Mouse (Mus musculus) forelimb bud, embryonic 11.5 days (tissue): ENCODE measurements around the gene Tbx21.
A peak's percentile ranks its signal among the peaks of the same experiment; 100 is the strongest.

Experiments
- DNase-seq: peaks from one replicate; pipeline ENCODE4 v3.0.0-alpha.2; 2012; ENCODE audit warnings: low read depth, low spot score

Tbx21 gene

DNA sequence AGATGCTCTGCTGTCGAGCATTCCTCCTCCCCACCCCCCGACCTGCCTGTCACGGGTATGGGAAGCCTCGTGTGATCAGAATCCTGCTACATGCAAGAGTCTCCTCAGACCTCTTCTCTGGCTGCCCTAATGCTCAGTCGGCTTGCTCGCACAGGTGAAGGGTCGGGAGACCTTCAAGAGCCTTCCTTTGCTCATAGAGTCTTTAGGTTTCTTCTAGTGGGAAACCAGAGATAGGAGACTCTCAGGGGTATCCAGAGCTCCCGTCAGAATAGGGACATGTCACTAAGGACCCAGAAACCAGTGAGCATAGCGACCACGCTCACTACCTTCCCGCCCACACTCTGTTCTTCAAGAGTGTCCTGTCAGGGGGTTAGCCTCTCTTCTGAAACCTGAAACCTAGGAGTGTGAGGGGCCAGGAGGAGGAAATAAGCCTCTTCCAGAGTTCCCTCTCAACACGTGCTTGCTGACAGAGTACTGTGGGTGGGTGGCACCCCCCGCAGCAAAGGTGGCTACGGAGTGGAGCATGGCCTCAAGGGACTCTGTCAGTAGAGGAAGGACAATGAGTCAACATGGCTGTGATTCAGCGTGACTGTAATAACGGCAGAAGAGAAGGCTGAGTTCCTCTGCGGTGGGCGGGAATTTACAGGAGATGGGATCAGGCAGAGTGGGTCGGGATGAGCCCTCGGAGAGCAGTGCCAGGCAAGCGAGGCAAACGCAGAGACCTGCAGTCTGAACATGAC lies 31.6 kb downstream of the Tbx21 start:
- DNase-seq = no peak

- DNase-seq = peak; percentile 63
These were observed 32.2 kb downstream of the Tbx21 start for GRCm38 (mm10) chr11:97082977-97083376.

- DNase-seq = no peak
These were observed 34.8 kb downstream of the Tbx21 start for GRCm38 (mm10) chr11:97080291-97080690.

- peak; percentile 66 for DNase-seq
These were observed 36.4 kb downstream of the Tbx21 start for GRCm38 (mm10) chr11:97078751-97079150.

- DNase-seq = no peak
These were observed 40.9 kb downstream of the Tbx21 start for GRCm38 (mm10) chr11:97074235-97074634.

DNA sequence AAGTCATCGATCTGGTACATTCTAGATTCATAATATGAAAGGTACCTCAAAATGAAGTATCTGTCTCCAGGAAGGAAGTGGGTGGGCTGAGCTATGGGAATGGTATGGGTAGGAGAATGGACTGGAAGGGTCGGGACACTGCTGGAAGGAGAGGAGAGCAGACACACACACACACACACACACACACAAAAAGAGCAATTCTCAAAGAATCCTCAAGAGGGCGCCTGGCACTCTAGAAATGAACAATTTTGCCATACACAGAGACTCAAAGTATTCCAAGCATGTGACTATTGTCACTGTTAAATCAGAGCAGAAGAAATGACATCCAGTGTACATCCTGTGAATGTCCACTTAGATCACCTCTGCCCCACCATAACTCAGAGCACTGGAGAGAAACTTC lies 42.6 kb downstream of the Tbx21 start:
- DNase-seq = peak; percentile 60

GRCm38 (mm10) chr11:97071129-97071528 lies 44.0 kb downstream of the Tbx21 start:
- DNase-seq = no peak

DNA sequence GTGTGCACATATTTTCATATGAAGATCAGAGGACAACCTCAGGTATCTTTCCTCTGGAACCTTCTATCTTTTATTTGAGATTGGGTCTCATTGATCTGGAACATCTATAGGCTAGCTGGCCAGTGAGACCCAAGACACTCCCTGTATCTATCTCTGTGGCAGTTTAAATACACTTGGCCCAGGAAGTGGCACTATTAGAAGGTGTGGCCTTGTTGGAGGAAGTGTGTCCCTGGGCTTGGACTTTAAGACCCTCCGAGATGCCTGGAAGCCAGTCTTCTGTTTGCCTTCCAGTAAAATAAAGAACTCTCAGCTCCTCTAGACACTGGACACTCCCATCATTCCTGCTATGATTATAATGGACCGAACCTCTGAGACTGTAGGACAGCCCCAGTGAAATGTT lies 45.4 kb downstream of the Tbx21 start:
- DNase-seq = no peak

DNA sequence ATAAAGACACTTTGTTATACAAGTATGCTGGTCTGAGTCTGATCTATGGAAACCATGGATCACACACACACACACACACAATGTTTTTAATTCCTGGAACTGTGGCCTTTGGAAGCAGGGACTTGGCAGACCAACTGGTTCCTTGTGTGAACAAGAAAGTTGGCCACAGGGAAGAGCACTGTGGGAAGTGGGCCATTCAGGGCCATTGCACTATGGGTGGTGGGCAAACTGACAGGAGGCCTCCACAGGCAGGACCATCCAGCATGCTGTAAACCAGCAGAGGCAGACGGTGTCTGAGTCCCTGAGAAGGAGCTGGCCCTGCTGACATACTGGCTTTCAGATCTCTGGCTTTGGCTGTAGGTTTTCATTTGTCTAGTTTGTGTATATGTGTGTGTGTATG lies 45.8 kb downstream of the Tbx21 start:
- no peak for DNase-seq

DNA sequence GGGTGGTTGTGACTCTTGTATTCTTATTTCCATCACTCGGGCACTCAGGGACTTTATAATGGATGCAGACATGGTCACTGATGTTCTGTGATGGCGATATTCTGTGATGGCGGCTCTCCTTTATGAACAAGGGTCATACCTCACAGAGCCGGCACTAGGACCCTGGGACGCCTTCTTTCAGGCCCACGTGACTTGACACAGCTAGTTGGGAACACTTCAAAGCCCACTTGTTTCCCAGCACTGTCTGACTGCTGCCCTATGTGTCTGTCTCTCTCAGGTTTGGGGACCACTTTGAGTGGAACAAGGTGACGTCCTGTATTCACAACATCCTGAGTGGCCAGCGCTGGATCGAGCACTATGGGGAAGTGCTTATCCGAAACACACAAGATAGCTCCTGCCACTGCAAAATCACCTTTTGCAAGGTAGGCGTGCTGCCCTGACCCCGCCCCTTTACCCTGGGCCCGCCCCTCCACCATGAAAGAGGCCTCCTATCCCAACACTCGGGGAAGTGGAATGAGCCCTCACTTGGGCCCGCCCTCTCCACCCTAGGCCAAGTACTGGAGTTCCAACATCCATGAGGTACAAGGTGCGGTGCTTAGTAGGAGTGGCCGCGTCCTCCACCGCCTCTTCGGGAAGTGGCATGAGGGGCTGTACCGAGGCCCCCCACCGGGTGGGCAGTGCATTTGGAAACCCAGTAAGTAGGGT lies 48.3 kb downstream of the Tbx21 start:
- no peak for DNase-seq

DNA sequence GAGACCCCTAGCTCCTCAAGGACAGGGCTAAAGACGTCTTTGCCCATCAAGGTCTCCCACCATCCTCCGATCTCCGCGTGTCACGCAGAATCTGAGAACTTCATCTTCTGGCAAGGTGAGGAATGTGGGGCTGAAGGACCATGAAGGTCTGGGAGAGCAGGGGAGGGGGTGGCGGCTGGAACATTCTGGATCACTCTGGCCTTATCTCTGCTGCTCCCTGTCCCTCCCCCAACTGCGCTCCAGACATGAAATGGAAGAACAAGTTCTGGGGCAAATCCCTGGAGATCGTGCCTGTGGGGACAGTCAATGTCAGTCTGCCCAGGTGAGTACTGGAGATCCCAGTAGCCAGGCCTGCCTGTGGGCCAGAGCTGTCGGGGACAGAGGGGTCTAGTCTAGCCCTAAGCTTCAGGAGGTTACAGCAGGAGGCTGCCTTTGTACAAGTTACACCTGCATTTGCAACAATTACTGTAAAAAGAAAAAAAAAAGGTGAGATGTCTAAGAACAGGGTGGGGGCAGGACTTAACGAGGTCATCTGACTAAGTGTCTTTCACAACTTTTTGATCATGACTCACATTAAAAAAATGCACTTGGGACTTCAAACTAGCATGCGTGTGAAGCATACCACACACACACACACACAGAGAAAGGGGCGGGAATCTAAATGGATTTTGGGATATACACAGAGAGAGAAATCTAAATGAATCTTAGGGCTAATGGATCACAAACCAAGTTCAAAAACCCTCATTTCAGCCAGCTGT lies 49.4 kb downstream of the Tbx21 start:
- no peak for DNase-seq

DNA sequence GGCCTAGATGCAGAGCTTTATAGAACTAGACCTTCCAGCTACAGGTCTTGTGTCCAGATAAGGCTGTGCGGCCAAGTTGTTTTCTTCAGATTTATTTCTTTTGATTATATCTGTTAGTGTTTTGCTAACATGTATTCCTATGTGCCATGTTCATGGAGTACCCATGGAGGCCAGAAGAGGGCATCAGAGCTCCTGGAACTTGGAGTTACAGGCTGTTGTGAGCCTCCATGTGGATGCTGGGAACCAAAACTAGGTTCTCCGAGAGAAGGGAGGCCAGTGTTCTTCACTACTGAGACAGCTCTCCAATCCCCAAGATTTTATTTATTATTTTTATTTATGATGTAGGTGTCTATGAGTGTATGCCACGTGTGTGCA lies 51.2 kb downstream of the Tbx21 start:
- DNase-seq = no peak

DNA sequence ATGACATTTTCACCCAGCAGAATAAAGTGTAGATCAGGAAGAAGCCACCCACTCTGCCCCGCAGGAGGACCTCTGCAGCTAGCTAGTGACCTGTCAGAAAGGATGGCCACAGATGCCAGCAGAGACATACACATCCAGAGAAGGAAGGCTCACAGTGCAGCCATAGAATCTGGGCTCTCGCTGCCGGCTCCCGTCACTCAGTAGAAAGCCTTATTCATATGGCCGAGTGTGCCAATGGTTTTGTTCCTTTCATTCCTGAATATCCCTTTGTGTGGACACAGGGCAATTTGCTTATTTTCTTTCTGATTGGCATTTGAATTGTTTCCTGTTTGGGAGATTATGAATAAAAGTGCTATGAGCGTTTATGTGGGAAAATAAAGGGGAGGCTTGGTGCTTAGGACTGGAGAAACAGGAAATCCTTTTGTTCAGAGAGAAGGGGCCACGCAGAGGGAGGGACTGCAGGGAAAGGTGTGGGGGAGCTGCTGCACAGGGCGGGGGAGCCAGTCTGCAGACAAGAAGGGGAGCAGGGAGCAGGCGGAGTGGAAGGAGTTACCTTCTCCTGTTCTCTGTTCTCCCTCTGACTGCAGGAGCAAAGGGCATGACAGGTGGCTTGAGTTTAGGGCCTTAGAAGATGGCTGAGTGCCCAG lies 51.7 kb downstream of the Tbx21 start:
- DNase-seq = no peak

- no peak for DNase-seq
These were observed 62.9 kb downstream of the Tbx21 start for GRCm38 (mm10) chr11:97052219-97052646.

GRCm38 (mm10) chr11:97050944-97051586 lies 64.1 kb downstream of the Tbx21 start:
- DNase-seq = no peak

DNA sequence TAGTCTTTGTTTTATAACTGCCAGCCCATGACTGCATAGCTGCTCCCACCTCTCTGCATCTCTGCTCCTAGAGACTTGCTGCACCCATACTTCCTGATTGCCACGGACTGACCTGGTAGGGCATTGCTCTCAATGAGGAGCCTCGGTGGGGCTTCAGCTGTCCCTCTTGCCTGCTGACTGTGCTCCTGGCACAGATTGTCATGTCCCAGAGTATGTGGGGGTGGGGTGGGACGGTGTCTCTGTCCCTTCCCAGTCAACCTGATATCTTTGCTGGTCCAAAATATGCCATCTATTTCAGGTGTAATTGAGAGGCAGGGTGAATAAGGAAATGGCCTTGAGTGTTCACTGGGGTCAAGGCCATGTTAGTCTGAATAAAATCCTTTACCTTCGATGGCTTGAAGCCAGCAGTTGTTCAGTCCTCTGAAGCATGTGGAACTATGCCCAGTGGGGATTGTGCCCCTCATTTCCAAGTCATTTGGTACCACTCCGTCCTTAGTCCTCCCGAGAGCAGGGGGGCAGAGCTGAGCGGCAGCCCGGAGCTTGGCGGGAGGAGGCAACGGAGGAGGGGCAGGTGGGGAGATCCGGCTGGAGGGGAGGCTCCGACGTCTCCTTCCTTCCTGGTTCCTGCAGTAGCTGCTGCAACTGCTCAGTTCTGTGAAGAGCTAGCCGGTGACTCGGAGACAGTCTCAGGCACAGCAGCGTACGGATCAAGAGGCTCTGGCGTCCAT lies 64.8 kb downstream of the Tbx21 start, which contains the start of gene Osbpl7:
TSS of gene Osbpl7 (plus strand) at position 413 of the 728 bp plus-strand sequence.
- DNase-seq = peak; percentile 52

- DNase-seq = no peak
These were observed 65.5 kb downstream of the Tbx21 start for GRCm38 (mm10) chr11:97049492-97050085.

DNA sequence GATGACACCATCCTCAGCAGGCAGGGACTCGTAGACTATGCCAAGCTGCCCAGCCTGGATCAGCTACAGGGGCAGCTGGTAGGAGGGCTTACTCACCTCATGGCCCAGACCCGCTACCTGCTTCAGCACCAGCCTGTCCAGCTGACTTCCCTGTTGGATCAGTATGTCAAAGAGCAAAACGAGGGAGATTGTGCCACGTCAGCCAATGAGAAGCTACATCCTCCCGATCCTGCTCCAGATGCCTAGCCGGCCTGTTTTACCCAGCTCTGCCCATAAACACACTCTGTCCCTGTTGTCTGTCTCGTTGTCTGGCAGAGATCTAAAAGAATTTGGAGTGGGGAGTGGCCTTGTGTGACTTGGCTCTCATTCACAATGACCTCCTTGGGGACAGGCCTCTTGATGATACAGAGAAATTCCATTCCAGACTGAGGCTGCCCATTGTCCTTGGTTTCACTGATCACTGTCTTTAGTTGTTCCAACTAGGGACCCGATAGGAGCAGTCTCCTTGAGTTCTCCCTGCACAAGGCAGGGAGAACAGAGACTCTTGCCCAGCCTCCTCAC lies 67.0 kb downstream of the Tbx21 start:
- DNase-seq = no peak
